Mouse (Mus musculus) T-helper 1 cell (primary cell): ENCODE measurements around the gene Zfp626.
"Not testable (repeated sequence)": the region's sequence is repeated elsewhere in the genome, so short reads cannot be mapped to it uniquely, and the experiment has no call there.

Experiments used
- in situ Hi-C: fragments of 300-600 bp; cut with MboI, MseI; formaldehyde crosslinking; loops from one replicate; pipeline ENCODE4 v1.15.1; 2025; ENCODE audit warnings: high pct_unique_total_duplicates

Gene Zfp626

DNA sequence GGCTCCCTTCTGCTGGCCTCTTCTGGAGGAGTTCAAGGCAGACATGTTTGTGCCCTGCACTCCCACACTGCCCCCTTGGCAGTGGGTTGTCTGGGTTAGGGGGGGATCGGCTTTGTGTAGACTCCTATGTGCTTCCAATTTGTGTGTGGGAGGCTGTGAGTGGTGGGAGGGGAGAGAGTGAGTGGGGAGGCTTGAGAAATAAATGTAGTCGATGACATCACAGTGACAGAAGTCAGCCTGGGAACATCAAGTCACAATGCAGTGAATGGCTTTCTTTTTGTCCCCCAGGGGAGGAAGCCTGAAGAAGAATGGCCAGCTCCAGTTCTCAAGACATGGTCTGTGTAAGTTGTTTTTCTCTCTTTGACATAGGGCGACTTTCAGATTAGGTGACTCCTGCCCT lies at the start of gene Zfp626:
Gene Zfp626 (plus strand): TSS at position 301 of the 400 bp plus-strand sequence.
- in situ Hi-C loops = not testable (repeated sequence)

DNA sequence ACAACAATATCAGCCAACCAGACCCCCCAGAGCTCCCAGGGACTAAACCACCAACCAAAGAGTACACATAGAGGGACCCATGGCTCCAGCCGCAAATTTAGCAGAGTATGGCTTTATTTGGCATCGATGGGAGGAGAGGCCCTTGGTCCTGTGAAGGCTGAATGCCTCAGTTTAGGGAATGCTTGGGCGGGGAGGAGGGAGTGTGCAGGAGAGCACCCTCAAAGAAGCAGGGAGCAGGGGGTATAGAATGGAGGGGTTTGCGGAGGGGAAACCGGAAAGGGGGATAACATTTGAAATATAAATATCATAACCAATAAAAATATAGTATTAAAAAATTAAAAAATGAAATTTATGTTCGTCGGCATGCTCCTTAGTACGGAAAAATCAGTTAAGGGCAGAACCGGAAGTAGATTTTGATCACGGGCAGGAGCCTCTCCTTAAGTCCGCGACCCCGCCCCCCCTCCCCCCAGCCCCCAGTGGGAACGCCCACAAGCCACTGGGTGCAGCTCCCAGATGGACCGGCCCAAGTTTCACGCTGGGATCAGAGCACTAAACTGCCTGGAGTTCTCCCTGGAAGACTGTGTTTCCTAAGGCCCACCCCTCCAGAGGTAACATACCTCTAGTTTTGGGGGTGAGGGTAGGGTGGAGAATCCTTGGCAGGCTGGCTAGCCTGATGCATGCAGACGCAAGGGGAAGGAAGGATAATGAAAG lies 41.7 kb upstream of the Zfp626 start:
- in situ Hi-C loops = loop anchor here (10.0 kb wide), 1 partner anchor 479 kb away; no protein-coding TSS in a partner anchor

DNA sequence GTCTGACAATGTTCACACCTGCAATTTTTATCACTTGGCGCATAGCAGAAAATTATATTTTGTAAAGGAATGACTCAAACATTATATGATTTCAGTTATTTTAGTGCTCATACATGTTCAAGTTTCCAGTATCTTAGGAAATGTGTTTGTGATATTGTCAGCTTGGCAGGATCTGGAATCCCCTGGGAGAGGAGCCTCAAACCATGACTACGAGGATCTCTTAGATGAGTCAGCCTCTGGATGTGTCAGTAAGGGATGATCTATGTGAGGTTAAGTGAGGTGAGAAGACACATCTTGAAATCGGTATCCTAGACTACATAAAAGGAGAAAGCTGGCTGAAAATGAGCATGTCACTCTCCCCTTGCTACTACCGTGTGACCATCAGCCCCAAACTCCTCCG lies 17.7 kb upstream of the Zfp626 start:
- in situ Hi-C loops = no loop called here

DNA sequence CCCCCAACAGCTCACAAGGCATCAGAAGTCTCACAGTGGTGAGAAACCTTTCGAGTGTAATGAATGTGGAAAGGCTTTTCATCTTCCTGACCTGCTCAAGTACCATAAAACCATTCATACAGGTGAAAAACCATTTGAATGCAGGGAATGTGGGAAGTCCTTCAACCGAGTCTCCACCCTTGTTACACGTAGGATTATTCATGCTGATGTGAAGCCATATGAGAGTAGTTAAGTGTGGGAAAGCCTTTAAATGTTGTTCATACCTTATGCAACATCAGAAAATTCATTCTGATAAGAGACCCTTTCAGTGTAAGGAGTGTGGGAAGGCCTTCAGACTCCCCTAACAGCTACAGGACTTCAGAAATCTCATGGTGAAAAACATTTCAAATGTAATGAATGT lies 13.1 kb upstream of the Zfp626 start:
- in situ Hi-C loops = not testable (repeated sequence)

DNA sequence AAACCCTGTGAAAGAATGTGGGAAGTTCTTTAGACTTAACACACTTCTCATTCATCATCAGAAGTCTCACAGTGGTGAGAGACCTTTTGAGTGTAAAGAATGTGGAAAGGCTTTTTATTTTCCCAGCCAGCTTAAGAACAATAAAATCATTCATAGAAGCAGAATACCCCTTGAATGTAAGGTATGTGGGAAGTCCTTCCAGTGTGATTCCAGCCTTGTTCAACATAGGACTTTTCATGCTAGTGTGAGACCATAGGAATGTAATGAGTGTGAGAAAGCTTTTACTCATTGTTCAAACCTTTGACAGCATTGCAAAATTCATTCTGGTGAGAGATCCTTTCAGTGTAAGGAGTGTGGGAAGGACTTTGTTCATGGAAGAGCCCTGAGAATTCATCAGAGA lies 12.4 kb upstream of the Zfp626 start:
- in situ Hi-C loops = no loop called here

DNA sequence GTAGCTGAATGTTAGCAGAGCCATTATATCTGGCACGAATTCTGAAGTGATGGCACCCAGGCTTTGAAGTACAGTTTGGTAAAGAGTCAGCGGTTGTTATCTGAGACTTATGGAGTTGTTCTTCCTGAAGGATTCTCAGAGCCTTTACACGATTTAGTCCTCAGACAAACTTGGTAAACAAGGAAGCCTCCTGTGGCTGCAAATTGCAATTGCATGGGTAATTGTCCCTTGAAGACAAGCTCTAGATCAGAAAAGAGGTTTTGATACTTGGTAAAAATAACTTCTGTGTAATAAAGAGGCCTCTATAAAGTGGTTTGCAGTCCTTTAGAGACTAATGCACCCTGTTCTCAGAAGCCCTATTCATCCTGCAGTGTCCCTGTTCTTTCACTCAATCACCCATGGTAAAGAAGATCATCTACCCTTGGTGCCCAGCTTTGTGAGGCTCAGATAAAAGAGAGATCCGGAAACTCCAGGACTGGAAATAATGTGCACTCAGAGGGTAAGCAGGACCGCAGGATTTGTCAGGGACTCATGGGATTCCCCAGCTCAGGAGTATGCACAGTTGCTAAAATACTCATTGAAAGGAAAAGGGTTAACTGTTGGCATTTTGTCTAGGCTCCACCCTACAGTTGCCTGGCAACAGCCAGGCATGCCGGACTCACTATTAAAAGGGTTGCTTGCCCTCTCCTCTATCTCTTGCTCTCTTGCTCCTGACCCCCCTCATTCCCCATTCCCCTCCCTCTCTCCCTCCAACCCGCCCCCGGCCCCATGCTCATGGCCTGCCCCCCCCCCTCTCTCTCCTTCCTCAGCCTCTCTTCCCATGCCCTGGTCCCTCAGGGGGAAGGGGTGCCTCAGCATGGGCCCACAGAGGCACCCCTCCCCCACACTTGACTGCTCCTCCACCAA lies 8.8 kb upstream of the Zfp626 start:
- in situ Hi-C loops = no loop called here

DNA sequence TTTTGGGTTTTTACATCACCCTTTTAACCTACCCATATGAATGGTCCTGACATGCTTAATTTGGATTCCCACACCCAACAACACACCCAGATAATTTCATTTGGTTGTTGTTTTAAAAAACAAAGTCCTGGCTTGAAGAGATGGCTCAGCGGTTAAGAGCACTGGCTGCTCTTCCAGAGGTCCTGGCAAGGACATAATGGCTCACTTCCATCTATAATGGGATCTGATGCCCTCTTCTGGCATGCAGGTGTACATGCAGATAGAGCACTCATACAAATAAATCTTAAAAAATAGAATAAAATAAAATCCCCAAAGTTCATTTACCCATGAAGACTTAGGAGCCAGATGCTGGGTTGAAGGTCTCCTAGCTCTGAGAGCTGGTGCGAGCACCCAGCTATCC lies 5.9 kb upstream of the Zfp626 start:
- in situ Hi-C loops = no loop called here

DNA sequence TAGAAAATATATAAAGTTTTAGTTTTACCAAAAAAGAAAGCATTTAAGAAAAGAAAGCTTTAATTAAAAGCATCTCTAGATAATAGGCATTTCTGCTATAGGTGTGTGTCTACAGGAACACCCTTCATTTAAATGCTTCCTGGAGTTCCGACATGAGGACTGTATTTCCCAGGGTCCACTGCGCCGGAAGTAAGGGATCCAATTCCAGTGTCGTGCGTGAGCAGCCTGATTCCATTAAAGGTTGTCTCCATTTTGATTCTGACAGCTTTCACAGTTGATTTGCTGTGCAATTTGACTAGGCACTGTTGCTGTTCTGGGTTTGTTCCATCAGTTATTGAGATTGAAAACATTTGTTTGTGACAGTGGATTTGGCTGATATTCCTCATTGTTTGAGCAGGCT lies 4.0 kb upstream of the Zfp626 start:
- in situ Hi-C loops = no loop called here

DNA sequence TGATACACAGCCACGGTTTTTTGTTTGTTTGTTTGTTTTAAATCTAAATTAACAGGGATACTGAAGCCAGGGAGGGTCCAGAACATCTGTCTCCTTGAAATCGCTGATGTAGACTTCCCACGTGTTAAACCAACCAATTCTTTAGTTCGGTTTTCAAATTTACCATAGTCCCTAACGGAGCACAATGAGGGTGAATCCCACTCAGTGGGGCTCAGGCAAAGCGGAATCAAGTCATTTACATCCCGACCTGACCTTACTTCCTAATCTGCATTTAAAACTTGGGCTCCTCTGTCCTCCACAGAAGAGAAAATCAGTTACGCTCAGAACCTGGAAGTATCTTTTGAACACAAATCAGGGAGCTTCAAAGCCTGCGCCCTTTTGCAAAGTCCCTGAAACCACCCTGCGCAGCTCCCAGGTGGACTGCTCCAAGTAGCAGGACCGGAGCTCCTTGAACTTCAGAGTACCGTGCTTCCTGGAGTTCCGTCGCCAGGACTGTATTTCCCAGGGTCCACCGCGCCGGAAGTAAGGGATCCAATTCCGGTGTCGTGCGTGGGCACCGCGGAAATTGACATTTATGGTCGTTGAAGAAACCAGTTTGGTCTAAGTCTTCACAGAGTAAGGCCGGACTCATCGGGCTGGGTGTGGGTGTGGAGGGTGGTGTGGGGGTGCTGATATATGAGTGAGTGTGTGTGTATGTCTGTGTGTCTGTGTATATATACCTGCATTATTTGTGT lies 2.5 kb upstream of the Zfp626 start:
- in situ Hi-C loops = no loop called here

DNA sequence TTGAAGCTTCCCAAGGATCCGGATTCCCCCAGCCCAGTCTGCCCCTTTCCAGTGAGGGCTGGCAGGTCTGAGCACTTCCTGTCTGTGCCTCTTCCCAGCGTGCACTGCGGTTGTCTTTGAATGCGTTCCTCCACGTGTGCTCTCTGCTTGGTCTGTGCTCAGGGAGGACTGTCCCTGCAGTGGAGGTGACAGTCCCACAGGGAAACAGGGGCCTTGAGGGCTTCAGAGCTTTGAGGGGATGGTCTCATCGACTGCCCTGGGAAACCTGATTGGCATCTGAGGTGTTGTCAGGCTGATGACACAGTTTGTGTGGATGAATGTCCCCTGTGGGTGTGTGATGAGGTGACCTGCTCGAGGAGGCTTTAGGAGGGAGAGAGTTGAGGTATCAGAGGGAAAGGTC lies 309 bp downstream of the Zfp626 start:
- in situ Hi-C loops = not testable (repeated sequence)

DNA sequence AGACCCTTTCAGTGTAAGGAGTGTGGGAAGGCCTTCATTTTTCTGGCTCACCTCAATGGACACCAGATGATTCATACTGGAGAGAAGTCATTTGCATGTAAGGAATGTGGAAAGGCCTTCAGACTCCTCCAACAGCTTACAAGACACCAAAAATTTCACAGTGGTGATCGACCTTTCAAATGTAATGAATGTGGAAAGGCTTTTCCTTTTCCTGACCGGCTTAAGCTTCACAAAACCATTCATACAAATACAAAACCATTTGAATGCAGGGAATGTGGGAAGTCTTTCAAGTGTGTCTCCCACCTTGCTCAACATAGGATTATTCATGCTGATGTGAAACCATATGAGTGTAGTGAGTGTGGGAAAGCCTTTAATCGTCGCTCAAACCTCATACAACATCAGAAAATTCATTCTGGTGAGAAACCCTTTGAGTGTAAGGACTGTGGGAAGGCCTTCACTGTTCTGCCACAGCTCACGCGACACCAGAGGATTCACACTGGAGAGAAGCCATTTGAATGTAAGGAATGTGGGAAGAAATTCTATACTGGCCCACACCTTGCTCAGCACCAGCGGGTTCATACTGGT lies 11.6 kb downstream of the Zfp626 start:
- in situ Hi-C loops = no loop called here

DNA sequence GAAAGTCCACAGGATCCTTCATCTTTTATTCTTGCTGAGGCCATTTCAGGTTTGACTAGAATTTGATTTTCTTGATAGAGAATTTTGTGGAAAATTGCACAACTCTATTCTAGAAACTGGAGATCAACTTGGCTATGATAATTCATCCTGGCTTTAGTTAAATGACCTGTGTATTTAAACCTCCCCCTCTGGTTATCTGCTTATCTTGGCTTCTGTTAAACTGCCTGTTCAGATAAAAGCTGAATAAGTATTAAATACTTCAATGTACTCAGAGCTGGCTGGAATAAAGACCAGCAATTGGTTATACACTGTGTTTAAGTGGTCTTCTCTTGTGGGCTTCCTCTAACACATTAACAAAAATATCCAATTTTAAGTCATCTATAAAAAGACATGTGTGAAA lies 15.6 kb downstream of the Zfp626 start:
- in situ Hi-C loops = no loop called here

DNA sequence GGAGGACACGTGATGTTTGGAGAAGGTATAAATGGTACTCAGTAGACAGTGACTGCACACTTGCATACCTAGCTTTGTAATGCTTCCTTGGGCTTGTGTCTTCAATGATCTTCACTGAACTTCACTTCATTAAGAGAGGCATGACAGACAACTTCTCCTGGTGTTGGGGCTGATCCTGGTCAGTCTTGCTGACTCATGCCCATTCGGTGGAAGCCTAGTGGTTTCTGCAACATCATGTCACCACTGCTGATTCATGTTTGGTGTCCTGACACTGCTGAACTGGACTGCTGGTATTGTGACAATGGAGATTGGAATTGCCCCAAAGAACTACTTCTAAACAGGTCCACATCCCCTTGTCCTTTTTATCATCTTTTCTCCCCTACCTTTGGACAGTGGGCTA lies 27.1 kb downstream of the Zfp626 start:
- in situ Hi-C loops = no loop called here

DNA sequence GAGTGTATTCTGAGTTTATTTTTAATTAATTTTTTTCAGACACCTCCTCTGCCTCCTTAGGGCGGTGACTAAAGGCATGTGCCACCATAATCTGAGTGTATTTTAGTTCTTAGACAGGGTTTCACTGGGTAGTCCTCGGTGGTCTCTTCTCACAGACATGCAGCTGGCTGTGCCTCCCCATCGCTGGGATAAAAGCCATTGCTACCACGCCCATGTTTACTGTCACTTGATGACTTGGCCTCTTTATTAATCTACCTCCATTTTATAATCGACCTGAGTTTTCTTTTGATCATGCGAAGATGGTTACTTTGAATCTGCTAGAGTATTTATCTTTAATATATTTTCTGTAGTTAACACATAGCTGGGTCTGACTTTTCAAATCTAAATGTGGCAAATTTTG lies 30.9 kb downstream of the Zfp626 start:
- in situ Hi-C loops = loop anchor here (5.0 kb wide), 1 partner anchor 94 kb away; no protein-coding TSS in a partner anchor

DNA sequence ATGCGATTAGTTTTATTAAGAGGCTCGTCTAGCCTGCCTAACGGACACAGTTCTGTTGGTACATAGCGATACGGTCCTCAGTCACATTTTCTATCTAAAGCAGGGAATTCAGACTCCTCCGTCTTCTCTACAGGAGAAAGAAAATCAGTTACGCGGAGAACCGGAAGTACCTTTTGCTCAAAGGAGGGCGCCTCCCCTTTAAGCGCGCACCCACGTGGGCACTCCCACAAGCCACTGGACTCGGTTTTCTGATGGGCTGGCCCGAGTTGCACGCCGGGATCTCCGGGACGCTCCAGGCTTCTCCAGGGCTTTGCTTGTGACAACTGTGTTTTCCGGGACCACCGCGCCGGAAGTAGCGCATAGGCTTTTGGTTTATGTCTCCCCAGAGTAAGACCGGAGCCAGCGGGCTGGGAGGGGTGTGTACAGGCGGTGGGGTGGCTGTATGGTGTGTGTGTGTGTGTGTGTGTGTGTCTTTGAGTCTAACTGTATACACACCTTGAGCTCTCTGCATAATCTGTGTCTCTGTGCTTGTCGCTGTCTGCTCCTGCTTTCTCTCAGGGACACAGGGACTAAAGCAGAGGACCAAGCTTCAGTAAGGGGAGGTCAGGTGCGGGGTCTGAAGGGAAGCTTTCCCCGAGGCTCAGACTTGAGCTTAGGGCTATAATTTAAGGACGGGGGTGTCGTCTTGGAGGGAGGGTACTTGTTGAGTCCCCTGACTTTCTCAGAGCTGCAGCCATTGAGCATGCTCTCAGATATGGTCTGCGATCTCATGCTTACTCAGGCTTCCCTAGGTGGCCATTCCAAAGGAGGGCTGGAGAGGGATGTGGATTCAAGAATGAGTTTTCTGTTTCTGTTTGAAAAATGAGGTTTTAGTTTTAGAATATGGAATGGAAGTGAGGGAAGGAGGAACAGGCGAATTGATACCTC lies 31.6 kb downstream of the Zfp626 start, which contains the start of gene Zfp59:
Gene Zfp59 (plus strand): TSS at position 285 of the 927 bp plus-strand sequence.
- in situ Hi-C loops = loop anchor here (5.0 kb wide), 1 partner anchor 94 kb away; no protein-coding TSS in a partner anchor

DNA sequence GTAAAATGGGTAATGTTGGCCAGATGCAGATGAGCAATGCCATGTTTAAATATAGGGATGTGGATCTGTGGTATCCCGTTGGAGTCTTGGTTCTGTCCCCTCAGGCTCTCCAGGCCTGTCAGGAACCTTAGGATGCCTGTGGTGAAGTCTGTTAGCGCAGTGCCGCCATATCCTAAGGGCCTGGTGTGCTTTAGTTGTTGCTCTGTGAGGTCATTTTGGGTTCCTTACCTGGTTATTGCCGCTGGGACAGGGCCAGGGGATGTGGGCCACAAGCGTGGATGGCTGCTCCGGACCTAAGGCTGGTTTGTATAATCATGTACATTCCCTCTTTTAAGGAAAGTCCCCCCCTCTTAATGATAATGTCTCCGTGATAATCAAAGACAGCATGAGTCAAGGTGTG lies 32.6 kb downstream of the Zfp626 start:
- in situ Hi-C loops = loop anchor here (5.0 kb wide), 1 partner anchor 93 kb away; no protein-coding TSS in a partner anchor

DNA sequence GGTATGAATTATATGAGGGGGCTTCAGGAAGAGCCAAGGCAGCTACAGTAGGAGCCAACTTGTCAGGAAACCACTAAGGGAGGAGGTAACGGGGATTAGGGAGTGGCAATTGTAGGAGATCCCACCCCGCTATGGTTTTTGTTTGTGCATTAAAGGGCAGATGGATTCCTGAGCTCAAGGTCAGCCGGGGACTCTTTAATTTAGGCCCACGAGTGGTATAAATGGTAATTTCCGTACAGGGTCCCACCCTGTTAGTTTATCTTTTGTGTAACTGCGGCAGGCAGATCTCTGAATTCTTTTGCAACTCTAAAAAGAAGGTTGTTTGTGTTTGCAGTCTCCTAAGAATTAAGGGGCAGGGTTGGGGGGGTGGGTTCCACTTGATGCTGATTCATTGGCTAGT lies 33.1 kb downstream of the Zfp626 start:
- in situ Hi-C loops = no loop called here

DNA sequence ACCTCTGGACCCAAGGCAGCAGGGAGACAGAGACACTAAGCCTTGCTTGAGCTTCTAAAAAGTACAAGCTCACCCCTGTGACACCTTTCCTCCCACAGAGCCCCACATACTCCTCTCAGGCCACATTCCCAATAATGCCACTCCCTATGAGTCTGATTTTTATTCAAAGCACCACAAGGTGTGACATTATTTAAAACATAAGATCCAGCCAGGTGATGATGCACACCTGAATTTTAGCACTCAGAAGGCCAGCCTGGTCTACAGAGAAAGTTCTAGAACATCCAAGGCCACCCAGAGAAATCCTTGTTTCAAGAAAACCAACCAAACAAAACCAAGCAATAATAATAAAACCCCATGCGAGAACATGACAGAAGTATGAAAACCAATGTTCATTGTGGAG lies 50.2 kb downstream of the Zfp626 start, which contains the start of gene Zfp607a:
Gene Zfp607a (plus strand): TSS at position 301 of the 400 bp plus-strand sequence.
- in situ Hi-C loops = no loop called here

DNA sequence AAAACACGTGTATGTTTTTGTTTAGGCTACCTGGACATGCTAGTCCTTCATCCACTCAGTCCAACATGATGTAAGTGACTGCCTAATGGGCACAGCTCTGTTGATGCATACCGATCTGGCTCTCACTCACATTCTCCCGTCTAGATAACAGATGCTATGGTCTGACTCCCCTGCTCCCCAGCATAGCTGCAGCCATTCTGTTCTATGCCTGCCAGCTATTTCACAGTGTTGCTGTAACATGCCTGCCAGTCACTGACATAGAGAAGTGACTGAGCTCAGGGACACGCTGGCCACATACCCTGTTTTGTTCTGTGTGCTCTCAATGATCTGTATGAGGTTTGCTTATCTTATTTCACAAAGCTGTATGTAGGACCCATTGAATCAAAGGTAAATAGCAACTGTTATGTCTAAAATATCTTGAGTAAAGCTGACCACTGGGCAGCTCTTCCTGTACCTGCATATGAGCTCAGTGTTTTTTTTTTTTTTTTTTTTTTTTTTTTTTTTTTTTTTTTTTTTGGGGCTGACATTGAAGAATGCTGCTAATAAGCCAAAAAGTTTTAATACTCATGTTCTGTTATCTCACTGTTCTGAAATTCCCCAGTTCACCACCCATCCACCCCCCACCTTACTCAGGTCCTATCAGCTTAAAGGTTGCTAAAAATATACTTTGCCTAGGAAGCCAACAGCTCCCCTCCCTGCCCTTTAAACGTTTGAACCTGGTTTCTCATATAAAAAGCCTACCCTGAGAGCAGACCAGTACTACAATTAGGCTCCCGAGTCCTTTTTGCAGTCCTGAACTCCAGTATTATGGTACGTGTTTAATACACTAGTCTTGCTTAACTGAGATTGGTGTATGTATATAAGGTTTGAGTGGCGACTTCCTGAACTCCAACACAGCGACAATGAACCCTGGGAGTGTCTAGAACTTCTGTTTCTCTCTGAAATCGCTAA lies 52.6 kb downstream of the Zfp626 start:
- in situ Hi-C loops = loop anchor here (5.0 kb wide), 1 partner anchor 63 kb away; no protein-coding TSS in a partner anchor
